Mouse (Mus musculus) heart, embryonic 14.5 days (tissue): ENCODE measurements around the gene Slc12a7. TPM values are rescaled to one million over a fixed set of nuclear protein-coding genes. Genes with fewer than 3 reads are reported as not detected.

ENCODE experiments used
- ATAC-seq: fragments of 200-750 bp; cut with Nextera tagmentation; 2 replicates; pipeline ENCODE4 v1.8.0; 2017; ENCODE audit warnings: low read depth, moderate TSS enrichment; ENCODE audit not compliant: insufficient number of reproducible peaks, insufficient read depth, low FRiP score
- H3K27ac ChIP-seq, 2 experiments: fragments of 200-500 bp in 1 of 2; fragments of 300-500 bp in 1 of 2; sonication (generic) in 1 of 2; replicated peaks in 1 of 2; 2 replicates each; pipeline ENCODE4 v1.5.1; 2012 to 2014; ENCODE audit warnings: low read depth in 2 of 2, low read length in 2 of 2, control low read depth in 1 of 2, mild to moderate bottlenecking in 1 of 2, mixed read lengths in 1 of 2; ENCODE audit not compliant: control insufficient read depth in 1 of 2, insufficient read depth in 1 of 2
- H3K27me3 ChIP-seq: fragments of 300-500 bp; sonication (generic); 2 replicates; pipeline ENCODE4 v1.6.1; 2014; ENCODE audit warnings: mild to moderate bottlenecking, low read length, control low read depth; ENCODE audit not compliant: control insufficient read depth, insufficient read depth
- H3K36me3 ChIP-seq: fragments of 300-500 bp; sonication (generic); 2 replicates; pipeline ENCODE4 v1.6.1; 2014; ENCODE audit warnings: mild to moderate bottlenecking, control low read depth, low read length, mixed read lengths; ENCODE audit not compliant: control insufficient read depth, insufficient read depth
- H3K4me1 ChIP-seq, 2 experiments: fragments of 200-500 bp in 1 of 2; fragments of 300-500 bp in 1 of 2; sonication (generic) in 1 of 2; 2 replicates each; pipeline ENCODE4 v1.6.1; 2012 to 2014; ENCODE audit warnings: low read length in 2 of 2, control low read depth in 1 of 2, mixed read lengths in 1 of 2; ENCODE audit not compliant: control insufficient read depth in 2 of 2, insufficient read depth in 2 of 2
- H3K4me2 ChIP-seq: fragments of 300-500 bp; sonication (generic); 2 replicates; pipeline ENCODE4 v1.6.1; 2014; ENCODE audit warnings: mild to moderate bottlenecking, low read length
- H3K4me3 ChIP-seq, 2 experiments: fragments of 200-500 bp in 1 of 2; fragments of 300-500 bp in 1 of 2; sonication (generic) in 1 of 2; 2 replicates each; pipeline ENCODE4 v1.5.1; 2012 to 2014; ENCODE audit warnings: low read length in 2 of 2, mild to moderate bottlenecking in 2 of 2, control low read depth in 1 of 2, low read depth in 1 of 2, moderate library complexity in 1 of 2; ENCODE audit not compliant: control insufficient read depth in 1 of 2, insufficient read depth in 1 of 2
- H3K9ac ChIP-seq: fragments of 300-500 bp; sonication (generic); 2 replicates; pipeline ENCODE4 v1.6.1; 2014; ENCODE audit warnings: mild to moderate bottlenecking, low read length
- H3K9me3 ChIP-seq: fragments of 300-500 bp; sonication (generic); 2 replicates; pipeline ENCODE4 v1.6.1; 2016; ENCODE audit warnings: low read length, control low read depth; ENCODE audit not compliant: control insufficient read depth
- WGBS: fragments of 180-500 bp; shearing (Covaris S2); extraction: QIAGEN DNeasy Blood & Tissue Kit; methylation state at CpG from one replicate; pipeline ENCODE4 v1.1.7; 2014; 5-methylcytosine and 5-hydroxymethylcytosine counted together
- polyA plus RNA-seq: library from polyadenylated mRNA; unstranded; fragments of >200 nt; fragmentation: Nextera tagmentation; extraction: Ambion mirVana; gene quantifications from 2 replicates; pipeline ENCODE4 v1.2.1, GENCODE M21; 2014

Slc12a7 gene
- polyA plus RNA-seq, 1 experiment from 2014 or later = 39.4 TPM

DNA sequence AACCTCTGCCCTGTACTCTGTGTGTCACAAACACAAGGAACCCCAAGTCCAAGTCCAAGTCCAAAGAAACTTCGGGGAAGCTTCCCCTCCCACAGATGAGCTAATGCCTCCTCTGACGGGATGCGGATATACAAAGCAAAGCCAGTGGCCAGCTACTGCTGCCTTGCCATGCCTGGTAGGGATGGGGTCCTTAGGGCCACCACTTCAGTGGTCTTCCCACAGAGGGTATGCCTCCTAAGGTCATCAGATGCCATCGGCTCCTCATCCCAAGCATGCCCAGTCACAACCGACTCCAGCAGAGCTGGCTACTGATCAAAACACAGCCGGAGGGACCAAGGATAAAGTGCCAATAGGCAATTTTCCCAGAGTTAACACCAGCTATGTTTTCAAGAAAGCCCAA lies 103.6 kb downstream of the Slc12a7 start:
- no peaks in the 10 kb centered on the region for H3K27me3 ChIP-seq
- no peak overlapping the region for H3K27ac ChIP-seq
- ATAC-seq = no peak
- peaks cover 11 to 21% of the 10 kb centered on the region in 2 experiments for H3K4me1 ChIP-seq
- no peaks in the 10 kb centered on the region for H3K36me3 ChIP-seq
- no peak overlapping the region for H3K9ac ChIP-seq
- H3K4me3 ChIP-seq = no peak overlapping the region
- no peak overlapping the region for H3K4me2 ChIP-seq
- 79% methylated on average over 6 of the region's 6 CpGs for WGBS
- H3K9me3 ChIP-seq = no peaks in the 10 kb centered on the region

DNA sequence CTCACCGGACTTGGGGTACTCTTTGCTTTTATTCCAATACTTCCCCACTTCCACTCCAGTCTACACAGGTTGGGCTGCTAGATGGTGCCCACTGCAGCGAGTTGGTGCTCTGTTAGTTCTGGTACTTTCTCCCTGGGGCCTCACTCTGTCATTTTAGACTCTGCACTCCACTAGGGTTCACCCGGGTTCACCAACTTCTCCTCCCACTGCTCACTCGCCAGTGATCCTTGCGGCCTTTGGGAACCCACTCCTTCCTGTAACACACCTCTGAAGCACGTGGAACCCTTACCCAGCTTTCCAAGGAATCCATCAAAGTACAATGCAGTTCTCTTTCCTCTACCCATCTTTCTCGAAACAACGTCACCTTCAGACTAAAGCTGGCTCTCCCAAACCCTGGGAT lies 104.8 kb downstream of the Slc12a7 start:
- H3K4me1 ChIP-seq = peaks cover 15 to 23% of the 10 kb centered on the region in 2 experiments
- WGBS = 83% methylated on average over 8 of the region's 8 CpGs
- no peak for ATAC-seq
- no peak overlapping the region for H3K4me2 ChIP-seq
- no peaks in the 10 kb centered on the region for H3K36me3 ChIP-seq
- no peak overlapping the region for H3K9ac ChIP-seq
- no peak overlapping the region for H3K27ac ChIP-seq
- H3K4me3 ChIP-seq = no peak overlapping the region
- H3K9me3 ChIP-seq = no peaks in the 10 kb centered on the region
- H3K27me3 ChIP-seq = no peaks in the 10 kb centered on the region

DNA sequence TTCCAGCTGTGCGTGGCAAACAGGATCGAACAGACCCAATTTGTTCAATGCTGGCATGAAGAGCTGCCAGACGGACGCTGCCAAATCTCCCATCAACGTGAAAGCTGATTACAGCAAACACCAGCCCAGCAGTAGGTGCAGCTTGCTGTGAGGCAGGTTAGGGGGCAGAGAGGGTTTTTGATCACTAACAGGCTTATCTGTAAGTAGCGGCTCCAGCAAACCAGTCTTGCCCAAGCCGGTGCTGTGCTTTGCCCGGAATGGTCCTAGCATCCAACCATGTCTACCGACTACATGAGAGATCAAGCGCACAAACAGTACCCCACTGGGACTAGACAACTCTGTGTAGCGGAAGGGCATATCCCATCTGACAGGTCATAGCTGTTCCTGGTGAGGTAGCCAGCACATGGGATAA lies 106.2 kb downstream of the Slc12a7 start:
- no peaks in the 10 kb centered on the region for H3K36me3 ChIP-seq
- H3K4me1 ChIP-seq = peaks cover 14 to 23% of the 10 kb centered on the region in 2 experiments
- H3K27me3 ChIP-seq = no peaks in the 10 kb centered on the region
- H3K9me3 ChIP-seq = no peaks in the 10 kb centered on the region
- no peak for ATAC-seq
- no peak overlapping the region for H3K4me3 ChIP-seq
- no peak overlapping the region for H3K27ac ChIP-seq
- no peak overlapping the region for H3K4me2 ChIP-seq
- no peak overlapping the region for H3K9ac ChIP-seq
- WGBS = 71% methylated on average over 11 of the region's 11 CpGs

DNA sequence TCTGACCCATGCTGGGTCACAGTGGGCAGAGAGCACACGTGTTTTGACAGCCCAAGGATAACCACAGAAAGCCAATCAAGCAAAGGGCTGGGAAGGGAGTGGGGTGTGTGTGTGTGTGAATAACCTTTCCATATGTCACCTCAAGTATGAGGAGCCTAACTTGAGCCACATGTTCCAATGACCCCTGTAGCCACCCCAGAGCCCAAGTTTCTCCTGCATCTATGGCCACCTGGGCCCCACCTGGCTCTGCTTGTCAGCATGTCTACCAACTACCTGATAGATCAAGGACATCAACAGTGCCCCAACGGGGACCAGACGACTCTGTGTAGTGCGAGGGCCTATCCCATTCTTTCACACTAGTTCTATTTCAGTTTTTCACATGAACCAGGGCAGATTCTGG lies 106.8 kb downstream of the Slc12a7 start:
- Histone ChIP-seq H3K4me3 (no peak overlapping the region), H3K36me3 (no peaks in the 10 kb centered on the region), H3K9ac (no peak overlapping the region), H3K9me3 (no peaks in the 10 kb centered on the region), H3K27ac (no peak overlapping the region), H3K4me2 (no peak overlapping the region), H3K27me3 (no peaks in the 10 kb centered on the region), H3K4me1 (peaks cover 14 to 23% of the 10 kb centered on the region in 2 experiments)
- ATAC-seq = no peak
- 76% methylated on average over 4 of the region's 4 CpGs for WGBS

DNA sequence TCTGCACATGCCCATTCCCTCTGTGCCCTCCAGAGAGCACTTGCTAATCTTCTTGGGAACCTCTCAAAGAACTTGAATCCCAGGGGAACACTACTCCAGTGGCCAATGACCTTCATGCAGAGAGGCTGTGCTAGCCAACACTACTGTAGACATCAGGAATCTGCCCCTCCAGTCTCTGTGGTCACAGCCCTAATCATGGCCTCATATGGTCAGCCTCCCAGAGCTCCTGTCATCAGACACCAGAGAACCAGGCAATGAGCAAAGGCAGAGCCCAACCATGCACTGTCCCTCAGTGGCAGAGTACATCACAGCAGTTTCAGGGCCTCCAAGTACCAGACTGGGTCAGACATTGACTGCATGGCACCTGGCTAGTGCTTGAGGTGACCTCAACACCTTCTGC lies 109.8 kb downstream of the Slc12a7 start:
- no peak overlapping the region for H3K4me3 ChIP-seq
- peak; percentile 80 for ATAC-seq
- peaks cover 23% of the 10 kb centered on the region; the same call in 1 of the 2 replicates for H3K27me3 ChIP-seq
- H3K27ac ChIP-seq = peak overlapping the region; percentile 66 to 72
- no peak overlapping the region for H3K9ac ChIP-seq
- H3K36me3 ChIP-seq = no peaks in the 10 kb centered on the region
- no peaks in the 10 kb centered on the region for H3K9me3 ChIP-seq
- H3K4me1 ChIP-seq = peaks cover 8 to 12% of the 10 kb centered on the region in 2 experiments; a peak in 3 of 4 replicates
- H3K4me2 ChIP-seq = no peak overlapping the region

DNA sequence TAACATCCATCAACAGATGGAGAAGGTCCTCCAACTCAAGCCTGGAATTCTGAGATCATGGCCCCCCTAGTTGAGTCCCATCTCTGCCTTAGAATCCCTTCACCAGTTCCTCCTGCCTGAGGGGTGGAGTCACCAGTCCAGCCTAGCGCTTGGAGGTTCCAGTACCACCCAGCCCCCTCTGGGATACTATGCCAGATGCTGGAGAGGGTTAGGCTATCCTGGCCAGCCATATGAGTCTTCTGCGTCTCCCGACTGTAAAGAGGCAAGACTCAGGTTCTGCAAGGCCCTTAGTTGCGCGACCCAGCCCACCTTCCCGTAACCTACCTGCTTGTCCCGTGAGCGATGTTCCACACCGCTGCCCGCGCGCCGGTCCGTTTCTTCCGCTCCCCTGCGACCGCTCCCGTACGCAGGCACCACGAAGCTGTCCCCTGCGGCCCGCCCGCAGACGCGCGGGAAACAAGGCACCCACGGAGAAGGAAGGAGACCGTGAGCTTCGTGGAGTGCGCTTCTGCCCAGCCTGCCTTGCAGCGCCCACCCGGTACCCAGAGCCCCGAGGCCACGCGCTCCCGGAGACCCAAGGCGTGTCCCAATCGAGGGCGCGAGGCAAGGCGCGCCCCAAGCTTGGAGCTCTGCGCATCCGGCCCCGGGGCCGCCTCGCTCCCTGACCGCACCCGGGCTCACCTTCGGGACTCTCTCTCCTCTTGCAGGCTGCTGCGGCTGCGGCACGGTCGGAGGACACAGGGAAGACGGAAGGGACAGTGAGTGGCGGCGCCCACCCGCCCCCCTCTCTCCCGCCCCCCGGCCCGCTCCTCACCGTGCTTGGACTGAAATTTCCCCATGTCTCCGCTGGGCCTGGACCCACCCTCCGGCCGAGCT lies 113.9 kb downstream of the Slc12a7 start:
- Histone ChIP-seq H3K4me2 (peak overlapping the region; percentile 96), H3K36me3 (no peaks in the 10 kb centered on the region), H3K27me3 (peaks cover 29% of the 10 kb centered on the region; the same call in 1 of the 2 replicates), H3K9me3 (no peaks in the 10 kb centered on the region), H3K4me3 (peak overlapping the region; percentile 72), H3K9ac (peak overlapping the region; percentile 77), H3K4me1 (peaks cover 7 to 10% of the 10 kb centered on the region in 2 experiments; a peak in 2 of 4 replicates), H3K27ac (no peak overlapping the region)
- WGBS = 2% methylated on average over 55 of the region's 65 CpGs
- ATAC-seq = 0 out of 2 replicates have a peak, but pooled peaks have one; percentile 3

DNA sequence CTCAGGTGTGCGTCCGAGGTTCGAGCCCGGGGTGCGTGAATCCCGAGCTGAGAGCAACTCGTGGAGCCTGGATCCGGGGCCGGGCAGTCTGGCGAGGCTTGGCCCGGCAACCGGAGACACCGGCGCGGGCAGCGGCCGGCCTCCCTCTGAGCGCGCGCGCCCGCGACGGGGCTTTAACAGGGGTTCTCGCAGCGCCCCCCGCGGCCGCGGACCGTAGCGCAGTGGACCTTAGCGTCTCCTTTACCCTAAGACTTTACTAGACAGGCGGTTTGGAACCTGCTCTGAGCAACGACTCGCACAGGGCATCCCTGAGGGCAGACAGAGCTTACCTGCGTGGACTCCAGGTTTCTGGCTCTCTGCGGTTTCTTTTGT lies 114.6 kb downstream of the Slc12a7 start, which contains the start of gene Nkd2:
Gene Nkd2, minus strand, starts transcription at position 167 of the 372 bp plus-strand sequence.
- Histone ChIP-seq H3K4me1 (peaks cover 5 to 7% of the 10 kb centered on the region in 2 experiments; a peak in 2 of 4 replicates), H3K4me2 (peak within 1 kb of the TSS; percentile 96), H3K36me3 (no peaks in the 10 kb centered on the region), H3K27me3 (peaks cover 29% of the 10 kb centered on the region; the same call in 1 of the 2 replicates), H3K9me3 (no peaks in the 10 kb centered on the region), H3K4me3 (peak within 1 kb of the TSS; percentile 72), H3K9ac (peak within 1 kb of the TSS; percentile 77), H3K27ac (no peak within 1 kb of the TSS)
- 1% methylated on average over 38 of the region's 38 CpGs for WGBS
- peak; percentile 26; the same call in 1 of the 2 replicates for ATAC-seq
